Mouse (Mus musculus) granulocyte monocyte progenitor cell, adult 5-6 weeks (primary cell): Measurements from ENCODE around the gene A630001G21Rik. TPM values are rescaled to one million over a fixed set of nuclear protein-coding genes. Genes with fewer than 3 reads are reported as not detected.
"Not testable (repeated sequence)": the region's sequence is repeated elsewhere in the genome, so short reads cannot be mapped to it uniquely, and the experiment has no call there.

Experiments
- ATAC-seq: replicated peaks from 2 replicates; pipeline ENCODE4 v1.8.0; 2016; ENCODE audit warnings: mild to moderate bottlenecking, moderate TSS enrichment, inconsistent platforms; ENCODE audit not compliant: poor library complexity, severe bottlenecking
- total RNA-seq, 2 experiments: library from RNA; stranded (forward) in 1 of 2; stranded (reverse) in 1 of 2; fragments of 200-712, 200-1000 nt in 1 of 2; fragments of >200 nt in 1 of 2; fragmentation: Nextera tagmentation in 1 of 2; gene quantifications; 2 replicates each; pipeline ENCODE4 v1.2.3; 2014 to 2017

A630001G21Rik gene
- total RNA-seq (2014; fragmentation: Nextera tagmentation) (105 and 129 TPM in 2 replicates), total RNA-seq (2017) (77.1 and 79.8 TPM in 2 replicates)

DNA sequence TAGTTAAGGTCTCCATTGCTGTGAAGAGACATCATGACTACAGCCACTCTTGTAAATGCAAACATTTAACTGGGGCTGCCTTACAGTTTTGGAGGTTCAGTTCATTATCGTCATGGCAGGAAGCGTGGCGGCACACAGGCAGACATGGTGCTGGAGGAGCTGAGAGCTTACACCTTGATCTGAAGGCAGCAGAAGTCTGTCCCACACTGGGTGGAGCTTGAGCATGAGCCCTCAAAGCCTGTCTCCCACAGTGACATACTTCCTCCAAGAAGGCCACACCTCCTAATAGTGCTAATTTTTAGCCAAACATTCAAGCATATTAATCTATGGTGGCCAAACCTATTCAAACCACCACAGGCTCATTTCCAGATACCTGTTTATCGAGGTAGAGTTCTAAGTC is at the start of gene A630001G21Rik:
Gene A630001G21Rik, minus strand, starts transcription at position 208 of the 400 bp plus-strand sequence.
- ATAC-seq: no peak

DNA sequence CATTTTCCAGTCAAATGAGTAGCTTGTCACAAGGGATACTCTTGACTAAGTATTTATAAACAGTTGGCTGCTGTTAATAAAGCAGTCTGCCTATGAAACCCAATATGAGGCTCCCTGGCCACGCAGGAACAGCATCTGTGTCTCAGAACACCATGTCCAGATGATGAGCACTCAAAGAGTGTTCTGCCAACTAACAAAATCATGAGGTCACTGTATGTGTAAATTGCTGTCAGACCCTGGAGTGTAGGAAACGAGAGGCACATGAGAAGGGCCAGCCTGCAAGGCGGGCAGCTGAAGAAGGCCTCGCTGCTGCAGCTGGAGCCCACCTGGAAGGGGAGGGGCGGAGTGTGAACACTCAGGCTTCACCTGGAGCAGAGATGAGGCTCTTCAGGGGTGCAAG is 48.7 kb upstream of the A630001G21Rik start:
- no peak for ATAC-seq

DNA sequence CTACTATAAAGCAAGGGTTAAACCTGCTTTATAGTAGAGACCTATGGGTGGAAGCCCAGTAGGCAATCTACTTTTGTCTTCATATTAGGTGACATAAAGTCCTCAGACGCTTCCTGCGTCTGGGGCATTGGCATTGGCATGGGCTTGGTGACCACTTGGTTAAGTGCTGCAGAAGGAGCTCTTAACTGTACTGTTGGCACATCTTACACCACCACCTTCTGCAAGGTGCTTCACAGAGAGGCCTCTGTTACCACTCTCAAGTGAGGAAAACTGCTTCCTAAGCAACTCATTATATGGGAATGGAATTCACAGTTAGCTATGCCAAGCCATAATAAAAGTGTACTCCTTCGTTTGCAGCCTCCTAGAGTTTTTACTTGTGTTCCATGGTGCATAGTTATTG is 46.5 kb upstream of the A630001G21Rik start:
- ATAC-seq: no peak

- ATAC-seq: no peak
Observed at GRCm38 (mm10) chr1:85822239-85822638, 43.8 kb upstream of the A630001G21Rik start.

DNA sequence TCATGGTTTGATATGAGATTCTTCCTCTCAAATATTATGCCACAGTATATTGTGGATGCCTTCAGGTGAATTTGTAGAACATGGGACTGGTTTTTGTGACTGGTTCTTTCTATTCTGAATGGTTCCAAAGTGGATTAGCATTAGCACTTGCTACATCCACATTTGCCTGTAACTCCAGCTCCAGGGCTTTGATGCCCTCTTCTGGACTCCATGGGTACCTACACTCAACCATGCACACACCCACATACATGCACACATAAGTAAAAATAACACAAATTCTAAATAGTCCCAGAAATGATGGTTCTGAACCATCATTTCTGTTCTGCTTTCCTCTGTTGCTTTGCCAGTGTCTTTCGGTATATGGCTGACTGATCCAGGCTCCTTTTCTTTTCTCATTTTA is 41.3 kb upstream of the A630001G21Rik start:
- no peak for ATAC-seq

DNA sequence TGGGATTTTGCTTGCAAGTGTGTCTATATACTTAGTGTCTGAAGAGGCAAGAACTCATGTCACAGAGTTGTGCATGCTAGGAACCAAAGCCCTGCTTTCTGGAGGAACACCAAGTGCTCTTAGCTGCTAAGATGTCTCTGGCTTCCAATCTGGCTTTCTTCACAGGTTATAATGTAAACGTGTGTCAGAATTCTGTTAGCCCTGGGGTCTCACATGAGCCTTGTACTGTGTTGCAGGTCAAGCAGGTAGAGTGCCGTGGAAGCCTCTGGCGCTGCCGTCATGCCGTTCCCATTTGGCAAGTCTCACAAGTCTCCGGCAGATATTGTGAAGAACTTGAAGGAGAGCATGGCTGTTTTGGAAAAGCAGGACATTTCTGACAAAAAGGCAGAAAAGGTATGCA is 39.7 kb upstream of the A630001G21Rik start:
- no peak for ATAC-seq

- not testable (repeated sequence) for ATAC-seq
Observed at GRCm38 (mm10) chr1:85814213-85814612, 35.8 kb upstream of the A630001G21Rik start.

GRCm38 (mm10) chr1:85810787-85811186 is 32.3 kb upstream of the A630001G21Rik start:
- ATAC-seq: no peak

DNA sequence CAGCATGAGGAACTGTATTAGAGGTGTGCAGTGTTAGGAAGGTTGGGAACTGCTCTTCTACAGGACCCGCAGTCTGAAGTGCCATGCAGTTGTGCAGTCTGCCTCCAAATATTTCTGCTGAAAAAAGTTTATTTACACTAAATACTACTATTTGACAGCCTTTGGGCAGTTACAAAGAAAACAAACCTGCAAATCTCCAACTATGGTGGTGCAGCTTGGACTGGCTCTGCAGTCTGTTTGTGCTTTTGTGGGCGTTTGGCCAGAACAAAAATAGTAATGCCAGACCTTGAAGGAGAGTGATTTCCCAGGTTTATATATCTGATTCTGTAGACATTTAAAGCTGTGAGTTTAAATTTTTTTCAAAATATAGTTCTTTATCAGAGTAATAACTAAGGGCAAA is 31.9 kb upstream of the A630001G21Rik start:
- no peak for ATAC-seq

- ATAC-seq: peak; percentile 86
Observed at GRCm38 (mm10) chr1:85809256-85809655, 30.8 kb upstream of the A630001G21Rik start.

- ATAC-seq: no peak
Observed at GRCm38 (mm10) chr1:85804551-85804950, 26.1 kb upstream of the A630001G21Rik start.

- ATAC-seq: no peak
Observed at GRCm38 (mm10) chr1:85802517-85802916, 24.1 kb upstream of the A630001G21Rik start.

- ATAC-seq: peak; percentile 47
Observed at GRCm38 (mm10) chr1:85799776-85800175, 21.3 kb upstream of the A630001G21Rik start.

GRCm38 (mm10) chr1:85795196-85795595 is 16.8 kb upstream of the A630001G21Rik start:
- no peak for ATAC-seq

- peak; percentile 46 for ATAC-seq
Observed at GRCm38 (mm10) chr1:85794106-85794771, 15.8 kb upstream of the A630001G21Rik start.

GRCm38 (mm10) chr1:85793208-85794105 is 15.0 kb upstream of the A630001G21Rik start, which contains the start of gene Cab39:
Cab39 (plus strand) TSS chr1:85793441.
- ATAC-seq: peak; percentile 89

GRCm38 (mm10) chr1:85791476-85791875 is 13.0 kb upstream of the A630001G21Rik start:
- ATAC-seq: no peak

- ATAC-seq: no peak
Observed at GRCm38 (mm10) chr1:85790565-85790964, 12.1 kb upstream of the A630001G21Rik start.

- peak; percentile 91 for ATAC-seq
Observed at GRCm38 (mm10) chr1:85779428-85780180, 1.2 kb upstream of the A630001G21Rik start.

DNA sequence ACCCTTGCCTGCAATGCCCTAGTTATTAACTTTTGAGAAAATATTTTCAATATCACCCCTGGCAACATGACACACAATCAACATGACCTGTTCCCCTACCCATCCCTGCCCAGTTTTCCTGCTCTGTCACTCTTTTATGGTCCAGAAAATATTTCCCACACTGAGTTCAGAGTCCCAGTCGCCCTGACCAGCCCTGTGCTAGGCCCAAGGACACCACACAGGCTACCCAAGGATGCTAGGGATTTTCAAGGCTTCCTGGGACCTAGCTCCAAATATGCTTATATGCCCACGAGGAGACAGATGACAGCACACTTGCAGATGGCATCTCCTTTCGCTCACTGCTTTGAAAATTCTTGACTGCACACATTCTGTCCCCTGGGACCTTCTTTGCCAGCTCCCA is 569 bp upstream of the A630001G21Rik start:
- ATAC-seq: no peak

DNA sequence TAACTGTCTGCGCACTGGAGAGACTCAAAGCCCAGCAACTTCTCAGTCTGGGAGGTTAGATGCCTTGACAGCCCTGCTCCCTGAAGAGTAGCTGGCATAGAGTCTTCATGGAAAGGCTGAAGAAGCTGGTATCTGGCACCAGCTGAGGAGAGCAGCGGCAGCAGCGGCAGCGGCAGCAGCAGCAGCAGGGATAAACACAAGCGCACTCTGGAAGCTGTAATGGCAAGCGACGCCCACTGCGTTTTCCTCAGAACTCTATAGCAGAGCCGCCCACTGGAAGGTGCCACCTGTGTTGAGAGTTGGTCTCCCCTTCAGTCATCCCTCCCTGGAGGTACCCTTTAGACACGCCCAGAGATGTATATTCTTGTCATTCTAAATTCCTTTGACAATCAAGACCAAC is 2.3 kb downstream of the A630001G21Rik start:
- no peak for ATAC-seq
